Mouse (Mus musculus): ENCODE data around the gene Gm10300. TPM values are rescaled to one million over a fixed set of nuclear protein-coding genes. Genes with fewer than 3 reads are reported as not detected.

The Gm10300 gene
- under 1 TPM; 0.15 to 0.16 TPM for total RNA-seq (2023)

DNA sequence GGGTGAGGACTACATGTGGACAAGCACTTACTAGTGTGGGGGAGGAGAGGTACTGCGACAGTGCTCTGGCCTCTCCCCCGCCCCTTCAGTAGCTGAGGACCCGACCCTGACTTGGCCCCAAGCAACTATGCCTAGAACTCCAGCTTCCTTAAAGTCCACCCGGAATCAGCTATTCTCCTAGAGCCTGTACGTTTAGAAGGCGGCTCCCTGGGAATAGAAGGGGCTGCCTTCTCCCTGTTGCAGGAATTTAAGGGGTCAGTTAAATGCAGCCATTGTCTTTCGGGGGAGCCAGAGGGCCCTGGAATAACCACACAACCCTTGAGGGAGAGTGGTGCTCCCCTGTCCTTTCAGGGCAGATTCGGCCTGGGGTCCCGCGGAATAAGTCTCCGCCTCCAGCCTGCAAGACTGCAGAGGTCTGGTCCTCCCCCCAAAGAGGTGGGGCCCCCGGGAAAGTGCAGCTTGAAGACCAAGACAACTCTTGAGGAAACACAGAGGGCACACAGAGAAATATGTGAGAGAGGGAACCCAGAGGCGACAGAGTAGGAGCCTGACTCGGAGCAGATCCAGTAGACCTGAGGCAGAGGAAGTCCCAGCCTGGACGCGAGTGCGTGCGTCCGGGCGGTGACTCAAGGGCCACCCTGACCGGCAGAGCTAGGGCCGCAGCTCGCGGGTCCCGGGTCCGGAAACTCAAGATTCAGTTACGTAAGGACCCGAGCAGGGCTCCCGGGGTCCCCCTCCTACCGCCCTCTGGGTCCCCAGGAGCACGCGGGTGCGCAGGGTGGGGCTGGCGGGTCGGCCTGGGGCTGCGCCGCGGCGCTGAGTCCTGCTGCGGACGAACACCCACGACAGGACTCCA is at the start of gene Gm10300:
Gene Gm10300 (plus strand): TSS at position 621 of the 856 bp plus-strand sequence.

DNA sequence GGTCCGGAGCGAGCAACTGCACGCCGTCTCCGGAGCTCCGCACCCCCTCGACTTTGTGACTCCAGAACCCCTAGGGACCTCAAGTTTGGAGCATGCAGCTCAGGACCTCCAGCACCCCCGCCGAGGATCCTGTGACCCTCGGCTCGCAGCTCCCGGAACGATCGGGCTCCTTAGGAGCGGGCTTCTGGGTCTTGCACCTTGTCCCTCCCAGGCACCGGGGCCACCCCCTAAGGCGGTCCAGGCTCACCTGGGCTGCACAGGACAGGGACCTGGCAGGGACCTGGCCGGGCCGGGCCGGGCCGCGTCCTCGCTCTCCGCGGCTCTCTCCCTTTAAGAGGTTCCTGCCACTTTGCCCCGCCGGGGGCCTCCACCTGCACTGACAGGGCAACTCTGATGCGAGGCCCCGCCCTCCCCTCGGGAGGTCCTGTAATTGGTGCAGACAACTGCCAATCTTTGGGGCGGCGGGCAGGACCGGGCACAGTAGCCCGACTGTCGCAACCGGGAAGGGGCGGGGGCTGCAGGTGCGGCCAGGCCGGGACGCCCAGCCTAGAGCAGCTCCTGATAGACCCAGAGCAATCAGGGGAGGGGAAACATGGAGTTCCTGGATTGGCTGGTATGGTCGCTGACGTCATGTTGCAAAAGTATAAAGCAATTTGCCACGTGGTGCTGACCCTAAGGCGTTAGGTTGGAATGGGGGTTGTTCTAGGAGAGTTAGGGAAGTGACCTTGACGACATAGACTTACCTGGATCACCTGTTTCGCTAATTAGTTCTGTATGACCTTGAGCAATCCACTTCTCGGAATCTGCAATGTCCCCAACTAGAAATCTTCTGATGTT is 654 bp downstream of the Gm10300 start, which contains the start of gene Epb41:
Gene Epb41 (minus strand): TSS at position 389 of the 837 bp plus-strand sequence.

Other genes starting within 250 kb of the Gm10300 start
- gene Ptpru, start 236.4 kb upstream of the Gm10300 start, total RNA-seq (2023) = 1 to 10 TPM; 3.8 to 5.5 TPM
- 1 to 10 TPM; 7.1 to 9.1 TPM for gene Mecr, start 231.2 kb upstream of the Gm10300 start, total RNA-seq (2023)
- gene Srsf4, start 201.1 kb upstream of the Gm10300 start, total RNA-seq (2023) = 10 to 100 TPM; 72.4 to 77.6 TPM
- gene Tmem200b, start 152.9 kb upstream of the Gm10300 start, total RNA-seq (2023) = not detected
- 10 to 100 TPM; 80.9 to 81.5 TPM for gene Epb41, start 624 bp downstream of the Gm10300 start, total RNA-seq (2023)
- gene Oprd1, start 69.8 kb downstream of the Gm10300 start, total RNA-seq (2023) = not detected
- 10 to 100 TPM; 36.5 to 41.0 TPM for gene Ythdf2, start 137.6 kb downstream of the Gm10300 start, total RNA-seq (2023)
- gene Gmeb1, start 186.9 kb downstream of the Gm10300 start, total RNA-seq (2023) = 10 to 100 TPM; 32.2 to 39.5 TPM
- 10 to 100 TPM; 30.4 to 35.6 TPM for gene Taf12, start 199.7 kb downstream of the Gm10300 start, total RNA-seq (2023)
- under 1 TPM in 1 of 2 experiments, not detected in 1; 0.53 TPM for gene Rab42, start 228.7 kb downstream of the Gm10300 start, total RNA-seq (2023)